Mouse (Mus musculus) c-Kit-negative CD71-positive TER-119-positive erythroid progenitor cells, embryonic 14.5 days (primary cell): ENCODE results near the gene Sprn.

Experiments
- DNase-seq: peaks from one replicate; pipeline ENCODE4 v3.0.0-alpha.2; 2013; ENCODE audit warnings: low read depth, low spot score

The Sprn gene

DNA sequence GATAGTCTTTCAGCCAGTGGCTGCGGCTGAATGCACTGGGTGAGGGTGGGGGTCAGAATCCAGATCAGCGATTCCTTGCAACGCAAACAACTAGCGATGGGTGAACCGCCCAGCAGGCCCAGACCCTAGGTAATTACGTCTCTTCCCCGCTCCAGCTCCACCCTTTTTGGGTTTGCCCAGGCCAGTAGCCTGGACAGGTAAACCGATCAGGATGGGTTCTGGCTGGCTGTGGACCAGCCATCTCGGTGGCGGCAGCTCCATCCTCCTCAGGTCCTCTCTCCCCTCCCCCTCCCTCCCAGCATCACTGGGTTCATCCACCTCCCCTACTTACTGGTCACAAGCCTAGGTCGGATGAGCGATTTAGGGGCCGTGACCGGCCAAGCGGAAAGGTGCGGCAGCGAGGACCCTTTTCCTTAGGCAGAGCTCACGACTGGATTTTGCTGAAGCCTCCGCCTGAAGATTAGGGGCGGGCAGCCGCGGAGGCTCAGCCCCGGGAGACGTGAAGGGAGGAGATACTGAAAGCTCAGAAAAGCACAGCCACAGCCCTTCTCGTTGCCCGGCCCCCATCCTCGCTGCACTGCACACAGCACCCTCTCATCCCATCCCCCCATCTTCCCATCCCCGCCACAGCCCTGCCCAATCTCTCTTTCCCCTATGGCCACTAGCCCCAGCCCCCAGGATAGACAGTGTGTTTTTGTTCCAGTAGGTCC is at the start of gene Sprn:
Sprn (minus strand) TSS at position 660 of the 710 bp plus-strand sequence.
- no peak for DNase-seq

DNA sequence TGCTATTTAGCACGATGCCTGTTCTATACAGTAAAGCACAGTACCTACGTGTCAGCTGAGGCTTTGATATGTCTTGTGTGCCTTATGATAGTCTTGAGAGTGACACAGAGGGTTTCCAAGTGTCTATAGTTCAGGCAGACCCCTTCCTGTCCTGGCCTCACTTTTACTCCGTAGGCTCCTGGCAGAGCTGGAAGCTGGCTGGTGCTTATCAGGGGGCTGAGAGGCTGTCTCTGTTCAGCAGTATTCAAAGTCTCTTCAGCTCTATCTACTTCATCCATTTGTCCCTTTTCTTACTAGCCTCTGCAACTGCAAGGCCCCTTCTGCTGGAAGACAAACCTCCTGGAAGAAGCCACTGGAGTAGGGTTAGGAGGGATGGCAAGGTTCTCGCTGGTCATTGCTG is 46.4 kb upstream of the Sprn start:
- DNase-seq = no peak

DNA sequence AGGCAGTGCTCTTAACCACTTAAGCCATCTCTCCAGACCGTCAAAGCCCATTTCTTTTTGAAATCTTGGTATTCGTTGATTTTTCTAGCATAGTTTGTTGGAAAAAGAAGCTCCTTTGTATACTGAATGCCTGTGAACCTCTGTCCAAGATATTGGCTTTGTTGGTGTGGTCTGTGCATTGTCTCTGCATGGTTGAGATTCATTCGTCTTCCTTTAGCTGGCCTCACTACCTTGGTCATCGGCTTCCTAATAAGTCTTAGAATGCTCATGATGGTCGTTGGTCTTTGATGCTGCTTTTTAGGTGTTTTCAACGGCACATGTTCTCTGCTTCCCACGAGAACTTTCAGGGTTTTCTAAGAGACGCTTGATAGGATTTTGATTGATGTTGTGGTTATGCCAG is 41.3 kb upstream of the Sprn start:
- DNase-seq = no peak

DNA sequence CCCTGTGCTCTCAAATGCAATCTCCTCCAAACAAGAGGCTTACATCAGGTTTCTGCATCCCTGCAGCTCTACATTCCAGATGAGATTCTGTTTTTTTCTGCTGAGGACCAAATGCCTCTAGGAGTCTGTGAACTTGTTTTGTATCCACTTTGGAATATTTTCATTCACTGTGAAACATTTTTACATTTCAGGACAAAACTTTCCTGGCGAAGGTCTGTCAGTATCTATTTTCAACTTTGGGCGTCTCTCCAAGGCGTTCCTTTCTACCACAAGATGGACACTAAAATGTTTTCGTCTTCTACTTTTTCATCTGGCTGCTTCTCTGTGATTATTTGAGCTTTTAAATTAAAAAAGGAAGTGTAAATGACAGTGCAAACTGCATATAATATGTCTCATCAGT is 39.4 kb upstream of the Sprn start:
- no peak for DNase-seq

DNA sequence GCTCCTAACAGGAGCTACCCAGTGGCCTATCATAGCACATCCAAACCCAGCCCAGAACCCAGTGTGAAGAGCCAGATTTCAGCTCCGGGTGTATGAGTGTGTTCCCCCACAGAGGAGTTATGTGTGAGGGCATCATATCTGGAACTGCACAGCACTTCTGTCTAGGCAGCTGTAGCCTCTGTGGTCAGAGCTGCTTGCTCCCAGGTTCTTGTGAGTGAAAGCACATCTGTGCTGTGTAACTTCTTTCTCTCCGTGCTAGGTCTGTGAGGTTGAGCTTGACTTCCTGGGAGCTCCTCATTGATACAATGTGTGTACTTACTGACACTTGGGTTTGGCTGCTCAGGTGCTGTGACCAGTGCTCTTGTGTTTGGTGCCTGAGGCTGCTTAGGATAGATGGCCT is 38.2 kb upstream of the Sprn start:
- no peak for DNase-seq

DNA sequence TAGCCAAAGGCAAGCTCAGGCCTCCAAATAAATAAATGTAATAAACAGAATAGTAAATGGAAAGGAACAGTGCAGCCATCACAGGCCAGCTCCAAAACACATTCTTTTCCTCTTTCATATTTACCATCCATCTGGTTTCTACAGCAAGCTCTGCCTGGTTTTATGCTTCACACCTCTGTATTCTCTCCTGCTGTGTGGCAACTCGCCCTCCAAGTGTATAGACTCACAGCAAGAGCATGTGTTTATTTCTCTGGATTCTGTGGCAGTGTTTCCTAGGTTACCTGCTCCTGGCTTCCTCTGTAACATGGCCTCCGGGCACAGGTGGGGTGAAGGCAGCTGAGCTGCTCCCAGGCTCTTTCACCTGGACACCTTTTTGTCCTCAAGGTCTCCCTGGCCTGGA is 37.8 kb upstream of the Sprn start:
- DNase-seq = no peak

DNA sequence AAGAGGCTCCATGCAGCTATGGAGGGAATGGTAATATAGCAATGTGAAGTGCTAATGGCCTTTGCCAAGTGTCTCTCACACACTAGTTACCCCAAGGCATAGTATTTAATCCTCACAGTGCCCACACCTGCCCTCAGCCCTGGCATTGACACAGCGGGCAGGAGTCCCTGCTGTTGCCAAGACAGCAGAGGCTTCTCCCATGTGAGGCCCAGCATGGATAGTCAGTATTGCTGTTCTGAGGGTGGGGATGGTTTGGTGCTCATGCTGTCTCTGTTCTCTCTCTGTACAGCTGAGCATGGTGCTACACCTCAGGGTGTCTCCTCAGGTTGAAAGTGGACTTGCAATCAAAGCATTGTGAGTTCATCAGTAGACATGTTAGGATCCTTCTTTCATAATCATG is 35.8 kb upstream of the Sprn start:
- no peak for DNase-seq

DNA sequence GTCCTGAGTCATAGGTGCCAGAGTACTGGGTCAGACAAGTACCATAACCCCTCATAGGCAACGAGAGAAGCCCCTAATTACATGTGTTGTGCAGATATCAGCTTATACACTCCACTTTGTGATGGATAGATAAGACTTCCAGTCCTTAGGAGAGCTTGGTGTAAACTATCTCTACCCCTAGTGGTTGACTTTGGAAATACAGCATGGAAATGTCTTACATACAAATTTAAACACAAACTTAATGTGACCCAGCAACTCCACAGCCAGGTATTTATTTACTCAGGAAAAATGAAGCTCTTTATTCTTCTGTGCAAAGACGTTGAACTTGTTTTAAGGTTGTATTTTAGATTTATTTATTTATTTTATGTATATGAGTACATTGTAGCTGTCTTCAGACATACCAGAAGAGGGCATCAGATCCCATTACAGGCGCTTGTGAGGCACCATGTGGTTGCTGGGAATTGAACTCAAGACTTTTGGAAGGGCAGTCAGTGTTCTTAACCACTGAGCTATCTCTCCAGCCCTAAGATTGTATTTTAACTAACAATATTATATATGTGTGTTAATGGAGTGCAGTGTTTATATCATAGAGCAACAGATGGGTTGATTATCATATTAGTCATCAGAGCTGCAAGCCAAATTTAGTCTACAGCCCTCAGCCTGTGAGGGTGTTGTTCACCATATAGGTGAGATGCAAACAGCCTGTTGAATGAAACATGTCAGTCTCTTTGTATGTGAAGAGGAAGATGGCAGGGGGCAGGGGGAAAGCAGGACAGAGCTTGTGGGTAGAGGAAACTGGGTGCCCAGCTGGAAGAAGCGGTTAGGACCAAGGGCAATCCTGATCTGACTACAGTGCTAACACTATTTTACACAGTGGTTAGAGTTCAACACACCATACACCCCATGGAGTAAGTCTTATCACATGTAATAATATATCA is 34.0 kb upstream of the Sprn start:
- DNase-seq = peak; percentile 13

DNA sequence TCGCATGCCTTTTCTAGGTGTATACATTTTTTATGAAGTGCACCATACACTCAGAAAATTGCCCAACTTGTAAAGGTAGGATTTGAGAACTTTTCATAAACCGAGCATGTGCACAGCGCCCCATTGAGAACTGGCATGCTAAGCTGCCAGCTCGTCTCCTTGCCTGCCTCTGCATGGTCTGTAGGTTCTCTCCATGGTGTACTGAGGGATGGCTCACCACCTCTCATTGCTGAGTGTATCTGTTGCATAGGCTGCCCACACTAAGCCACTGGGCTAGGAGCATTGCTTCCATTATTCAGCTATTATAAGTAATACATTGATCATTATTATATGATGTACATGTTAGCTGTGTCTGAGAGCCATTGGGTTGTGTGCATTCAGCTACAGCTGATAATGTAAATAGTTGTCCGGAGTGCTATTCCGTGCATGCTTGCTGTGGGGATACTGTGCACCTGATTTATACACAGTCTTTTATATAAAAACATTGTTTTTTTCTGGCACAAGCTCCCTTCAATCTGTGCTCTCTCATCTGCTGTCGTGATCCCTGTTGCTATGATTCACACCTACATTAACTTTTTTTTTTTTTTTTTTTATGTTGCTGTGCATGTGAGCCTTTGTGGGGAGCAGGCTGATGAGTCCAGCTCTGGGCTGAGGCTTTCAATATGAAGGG is 33.2 kb upstream of the Sprn start:
- no peak for DNase-seq

DNA sequence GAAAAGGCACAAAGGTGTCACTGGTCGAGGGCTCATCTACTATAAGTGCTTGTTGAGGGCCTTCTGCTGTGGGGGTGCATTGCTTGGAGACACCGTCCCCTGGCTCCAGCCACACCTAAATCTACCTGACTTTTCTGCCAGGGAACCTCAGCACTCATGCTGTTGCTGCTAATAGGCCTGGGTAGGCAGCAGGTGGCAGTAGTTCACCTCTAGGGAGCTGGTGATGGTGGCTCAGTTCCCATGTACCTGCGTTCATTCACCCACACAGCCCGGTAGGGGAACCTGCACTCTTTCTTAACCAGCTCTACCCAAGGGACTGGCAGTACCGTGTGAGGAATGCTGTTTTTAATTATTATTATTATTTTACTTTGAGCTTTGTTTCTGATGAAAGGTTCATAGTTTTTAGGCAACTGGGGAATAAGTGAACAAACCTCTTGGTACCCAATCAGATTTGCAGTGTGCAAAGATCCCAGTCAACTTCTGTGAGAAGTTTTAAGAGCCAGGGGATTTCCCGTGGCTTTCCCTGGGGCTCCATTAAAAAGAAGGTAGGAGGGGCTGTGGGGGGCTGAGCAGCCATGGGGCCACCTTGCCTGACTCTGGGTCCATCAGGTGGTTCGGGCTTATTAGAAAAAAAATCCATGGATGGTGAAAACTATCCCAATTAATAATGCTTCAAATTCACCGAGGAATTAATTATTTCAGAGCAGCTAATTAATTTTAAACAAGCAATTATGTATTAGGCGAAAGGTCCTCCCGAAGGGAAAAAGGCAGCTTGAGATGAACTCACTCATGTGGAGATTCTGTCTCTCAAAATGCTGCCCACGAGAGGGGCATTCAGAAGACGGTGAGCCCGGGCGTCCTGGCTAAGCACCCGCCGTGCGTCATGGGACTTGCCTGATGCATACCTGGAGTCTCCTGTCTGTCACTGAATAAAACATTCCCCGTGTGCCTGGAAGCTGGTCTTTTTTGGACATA is 32.3 kb upstream of the Sprn start:
- DNase-seq = no peak

DNA sequence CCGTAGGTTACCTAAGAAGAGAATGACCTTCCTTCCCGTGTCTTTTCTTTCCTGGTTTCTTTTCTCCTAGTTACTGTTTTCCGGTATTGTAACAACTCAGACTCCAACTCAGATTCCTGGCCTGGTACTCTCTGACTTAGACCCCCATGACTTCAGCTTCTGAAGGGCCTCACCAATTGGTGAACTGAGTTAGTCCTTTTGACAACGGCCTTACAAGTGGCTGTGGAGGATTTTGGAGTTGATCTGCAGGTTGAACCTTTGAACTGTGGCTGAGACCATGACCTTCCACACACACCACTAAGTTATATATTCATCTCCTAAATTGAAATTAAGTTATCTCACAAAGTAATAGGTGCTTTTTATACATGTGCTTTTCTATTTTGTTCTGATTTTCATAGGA is 29.5 kb upstream of the Sprn start:
- DNase-seq = no peak

DNA sequence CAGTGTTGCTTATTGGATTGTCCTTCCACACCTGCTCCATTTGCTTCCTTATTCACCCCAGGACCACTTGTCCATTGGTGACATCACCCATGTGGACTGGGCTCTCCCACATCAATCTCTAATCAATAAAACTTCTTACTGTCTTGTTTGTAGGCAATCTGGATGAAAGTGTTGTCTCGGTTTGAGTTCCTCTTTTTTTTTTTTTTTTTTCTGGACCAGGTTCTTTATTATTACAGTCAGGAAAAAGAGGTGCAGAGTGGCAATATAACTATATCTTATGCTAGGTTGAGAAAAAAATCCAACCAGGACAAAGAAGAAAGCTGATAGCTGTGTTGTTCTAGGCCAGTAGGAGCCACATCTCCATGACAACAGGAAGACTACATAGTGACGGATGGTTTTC is 26.0 kb upstream of the Sprn start:
- DNase-seq = no peak

DNA sequence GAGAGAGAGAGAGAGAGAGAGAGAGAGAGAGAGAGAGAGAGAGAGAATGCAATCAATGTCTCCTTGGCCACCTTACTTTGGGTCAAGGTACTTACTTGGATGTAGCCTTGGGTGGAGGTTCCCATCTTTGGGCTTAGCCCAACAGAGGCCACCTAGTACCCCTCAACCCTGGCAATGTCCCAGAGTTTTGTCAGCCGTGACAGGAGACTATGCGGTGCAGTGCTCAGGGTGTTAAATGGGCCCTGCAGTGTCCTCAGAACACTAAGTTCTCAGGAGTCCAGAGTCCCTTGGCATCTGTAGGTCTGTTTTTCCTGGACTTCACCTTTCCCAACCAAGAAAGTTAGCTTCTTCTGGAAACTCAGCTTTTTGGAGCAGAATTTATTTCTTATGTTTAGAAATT is 24.5 kb upstream of the Sprn start:
- no peak for DNase-seq

DNA sequence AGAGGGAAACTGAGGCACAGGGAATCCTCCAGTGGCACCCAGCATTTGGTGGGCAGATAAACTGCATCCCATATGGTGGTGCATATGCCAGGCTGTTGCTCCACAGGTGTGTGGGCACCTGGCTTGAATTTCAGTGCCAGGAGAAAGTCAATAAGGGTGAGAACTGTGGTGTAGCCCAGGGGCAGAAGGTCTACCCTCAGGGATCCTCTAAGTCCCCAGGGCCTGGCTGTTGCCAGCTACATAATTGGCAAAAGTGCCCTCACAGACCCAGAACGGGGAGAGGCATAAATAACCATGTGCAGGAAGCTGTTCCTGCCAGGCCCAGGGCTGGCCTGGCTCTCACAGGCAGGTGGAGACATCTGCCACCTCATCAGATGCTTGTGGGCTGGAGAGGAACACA is 18.3 kb upstream of the Sprn start, which contains the start of gene Olfr523:
Olfr523 (plus strand) TSS at position 282 of the 400 bp plus-strand sequence.
- DNase-seq = no peak

DNA sequence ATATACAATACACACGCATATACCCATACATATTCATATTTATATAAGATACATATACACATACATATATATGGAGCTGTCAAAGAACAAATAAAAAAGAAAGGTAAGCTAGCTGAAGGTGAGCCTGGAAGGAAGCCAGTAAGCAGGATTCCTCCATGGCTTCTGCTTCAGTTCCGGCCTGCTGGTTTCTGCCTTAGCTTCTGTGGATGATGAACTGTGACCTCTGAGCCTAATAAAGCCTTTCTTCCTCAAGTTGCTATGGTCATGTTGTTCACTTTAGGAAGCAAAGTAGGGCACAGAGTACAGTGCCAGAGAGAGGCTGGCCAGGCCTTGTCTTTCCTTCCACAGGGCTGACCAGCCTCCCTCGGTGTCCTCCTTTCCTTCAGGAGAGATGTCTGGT is 16.2 kb upstream of the Sprn start:
- DNase-seq = no peak

DNA sequence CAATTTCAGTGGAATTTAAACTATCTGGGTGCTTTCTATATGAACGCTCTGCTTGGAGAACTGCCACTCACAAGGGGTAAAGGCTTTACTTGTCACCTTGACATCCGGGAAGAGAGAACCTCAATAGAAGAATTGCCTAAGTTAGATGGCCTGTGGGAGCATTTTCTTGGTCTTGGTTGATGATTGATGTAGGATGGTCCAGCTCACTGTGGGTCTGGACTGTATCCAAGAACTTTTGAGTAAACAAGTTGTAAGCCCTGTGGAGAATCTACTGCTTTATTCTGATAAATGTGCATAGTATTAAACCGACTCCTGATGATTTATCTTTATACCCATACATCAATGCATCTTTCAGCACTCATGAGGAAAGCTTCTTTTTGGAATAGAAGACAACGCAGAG is 14.7 kb upstream of the Sprn start:
- no peak for DNase-seq

DNA sequence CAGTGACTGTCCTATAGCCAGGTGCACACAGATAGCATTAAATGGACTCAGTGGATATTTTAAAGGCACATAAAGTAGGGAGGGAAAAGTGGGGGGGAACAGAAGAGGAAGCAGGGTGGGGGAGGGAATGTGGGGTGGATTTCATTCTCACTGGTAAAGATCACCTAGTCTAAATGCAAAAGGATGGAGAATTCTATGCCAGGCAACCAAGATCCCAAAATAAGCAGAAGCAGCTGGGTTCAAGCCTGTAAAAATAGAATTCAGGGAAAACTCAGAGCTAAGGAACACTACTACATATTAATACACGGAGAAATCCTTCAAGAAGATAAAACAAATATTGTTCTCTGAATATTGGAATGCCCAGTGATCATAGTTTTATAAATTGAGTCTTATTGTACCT is 13.3 kb upstream of the Sprn start:
- no peak for DNase-seq

DNA sequence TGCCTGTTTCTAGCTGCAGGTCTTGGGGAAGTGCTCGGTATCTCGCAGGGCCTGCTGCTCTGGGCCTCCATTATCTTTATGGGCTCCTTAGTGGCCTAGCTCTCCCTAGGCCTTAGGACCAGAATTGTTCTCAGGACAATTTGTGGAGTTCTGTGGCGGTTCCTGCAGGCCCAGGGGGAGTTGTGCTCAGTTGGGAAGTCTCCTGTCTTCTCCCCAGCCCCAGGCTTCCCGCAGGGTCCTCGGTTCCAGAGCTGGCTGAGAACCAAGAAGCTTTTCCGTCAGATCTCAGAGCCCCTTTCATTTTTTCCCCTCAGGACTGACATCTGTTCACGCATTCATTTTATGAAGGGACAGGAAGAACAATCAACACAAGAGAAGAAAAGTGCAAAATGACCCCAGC is 10.0 kb upstream of the Sprn start, which contains the start of gene Olfr522:
Olfr522 (minus strand) TSS at position 101 of the 400 bp plus-strand sequence.
- no peak for DNase-seq

DNA sequence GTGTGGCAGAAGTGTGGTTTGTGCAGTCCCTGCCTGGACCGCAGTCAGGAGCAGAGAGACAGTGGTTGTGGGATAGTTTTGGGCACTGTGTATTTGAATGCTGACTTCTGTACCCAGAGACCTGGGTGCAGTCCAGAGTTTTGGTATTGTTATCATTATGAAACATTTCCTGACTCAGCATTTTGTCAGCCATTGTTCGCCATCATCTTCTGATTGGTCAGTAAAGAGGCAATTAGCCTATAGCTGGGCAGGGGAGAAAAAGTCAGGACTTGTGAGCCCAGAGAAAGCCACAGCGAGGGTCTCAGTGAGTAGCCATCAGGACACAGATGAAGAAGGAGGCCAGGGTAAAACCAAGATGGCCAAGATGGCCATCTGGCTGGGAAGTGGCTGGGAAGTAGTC is 5.7 kb upstream of the Sprn start:
- DNase-seq = no peak

DNA sequence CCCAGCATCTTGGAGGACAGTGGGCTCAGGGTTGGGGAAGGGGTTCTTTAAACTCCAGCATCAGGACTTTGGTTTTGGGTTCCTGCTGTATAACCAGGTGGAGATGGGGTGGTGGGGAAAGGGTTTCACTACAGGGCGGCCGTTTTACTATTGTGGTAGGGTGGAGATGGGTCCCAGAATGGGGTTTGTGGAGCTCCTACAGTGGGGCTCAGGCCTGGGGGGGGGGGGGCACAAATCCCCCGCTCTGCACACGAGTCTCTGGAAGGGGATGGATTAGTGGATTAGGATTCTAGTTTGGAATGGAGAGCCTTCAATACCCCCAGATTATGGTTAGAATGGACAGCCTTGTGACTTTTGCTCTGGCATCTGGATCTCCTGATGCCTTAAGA is 854 bp downstream of the Sprn start:
- DNase-seq = no peak

DNA sequence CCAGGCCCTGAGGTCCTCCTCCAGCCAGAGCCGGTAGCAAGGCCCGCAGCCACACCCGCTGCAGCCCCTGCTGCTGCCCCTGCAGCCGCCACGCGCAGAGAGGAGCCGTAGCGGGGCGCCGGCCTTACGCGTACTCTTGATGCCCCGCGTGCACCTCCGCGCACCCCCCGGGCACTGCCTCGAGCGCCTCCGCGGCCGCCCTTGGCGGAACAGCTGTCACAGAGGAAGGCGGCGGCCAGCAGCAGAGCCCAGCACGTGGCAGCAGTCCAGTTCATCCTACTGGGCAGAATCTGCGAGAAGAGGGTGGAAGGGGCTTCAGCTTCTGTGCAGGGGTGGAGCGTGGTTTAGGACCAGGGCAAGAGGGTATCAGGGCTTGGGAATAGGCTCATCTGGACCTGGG is 1.3 kb downstream of the Sprn start:
- DNase-seq = no peak
